Mouse (Mus musculus) v-Abl transformed pro-B cells (cell line): ENCODE measurements at regions not wholly inside any gene's neighbourhood (a gene's known extent, or its start where the extent isn't known, plus 50 kb on each side); places are given as distances from the start of the nearest gene placed in this dataset.

Experiments used
- in situ Hi-C, 2 experiments: fragments of 400-800 bp; cut with MboI; formaldehyde crosslinking; loops; one replicate each; pipeline ENCODE4 v1.15.1; 2025; ENCODE audit not compliant: unreplicated experiment in 2 of 2

- in situ Hi-C loops: no loop called here
Observed at GRCm38 (mm10) chr1:61531487-61531886, 107.1 kb upstream of the Pard3b start.

GRCm38 (mm10) chr1:61540081-61540480, 98.5 kb upstream of the Pard3b start:
- in situ Hi-C loops: no loop called here

GRCm38 (mm10) chr1:61541166-61541565, 97.5 kb upstream of the Pard3b start:
- in situ Hi-C loops: no loop called here

GRCm38 (mm10) chr1:61552577-61553517, 85.8 kb upstream of the Pard3b start:
- in situ Hi-C loops: no loop called here

GRCm38 (mm10) chr1:61559514-61559913, 79.1 kb upstream of the Pard3b start:
- in situ Hi-C loops: no loop called here

- in situ Hi-C loops: no loop called here
Observed at GRCm38 (mm10) chr1:61562091-61562490, 76.5 kb upstream of the Pard3b start.

GRCm38 (mm10) chr1:61565471-61565870, 73.2 kb upstream of the Pard3b start:
- in situ Hi-C loops: no loop called here

- in situ Hi-C loops: no loop called here
Observed at GRCm38 (mm10) chr1:61574276-61574675, 64.3 kb upstream of the Pard3b start.

- in situ Hi-C loops: no loop called here
Observed at GRCm38 (mm10) chr1:61576758-61577157, 61.9 kb upstream of the Pard3b start.

- in situ Hi-C loops: no loop called here
Observed at GRCm38 (mm10) chr1:61587251-61587650, 51.4 kb upstream of the Pard3b start.
